Comparison of ENCODE assay signal across 8 mouse cellular contexts in the genomic region with DNA sequence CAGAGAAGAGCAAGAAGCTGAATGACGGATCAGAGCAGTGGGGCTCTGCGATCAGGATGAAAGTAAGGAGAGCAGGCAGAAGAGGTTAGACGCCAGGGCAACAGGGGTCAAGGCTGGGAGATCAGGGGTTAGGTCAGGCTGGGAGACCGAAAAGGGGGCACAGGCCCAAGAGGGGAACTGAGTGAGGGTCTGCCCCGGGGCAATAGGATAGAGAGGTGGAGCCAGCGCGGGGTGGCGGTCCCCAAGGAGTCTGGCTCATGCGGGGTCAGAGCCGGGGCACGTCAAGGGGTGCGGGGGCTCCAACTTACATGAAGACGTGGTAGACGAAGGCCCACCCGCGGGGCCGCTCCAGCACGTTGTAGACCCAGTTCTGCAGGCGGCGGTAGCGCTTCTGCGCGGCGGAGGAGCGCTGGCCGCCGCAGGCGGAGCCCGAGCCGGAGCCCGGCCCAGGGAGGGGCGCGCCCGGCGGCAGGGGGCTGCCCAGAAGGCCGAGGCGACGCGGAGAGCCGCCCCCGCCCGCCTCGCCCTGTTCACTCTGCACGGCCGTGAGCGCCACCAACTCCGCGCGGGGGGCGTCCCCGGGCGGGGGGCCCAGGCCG. TPM values are rescaled to one million over a fixed set of nuclear protein-coding genes. Genes with fewer than 3 reads are reported as not detected.
DNase-seq lines count a peak whose midpoint lies in the region; ATAC-seq and TF ChIP-seq lines count a peak whose summit lies in the region.

No protein-coding gene starts in this region.

- no peaks in the 10 kb centered on the region for H3K36me3 ChIP-seq in erythroblast, embryonic 14.5 days (ENCODE audit: control insufficient read depth)
- H3K36me3 ChIP-seq in E14TG2a.4 (ENCODE audit: insufficient read depth, low read length): no peaks in the 10 kb centered on the region
- no peaks in the 10 kb centered on the region for H3K36me3 ChIP-seq in embryonic facial prominence, embryonic 14.5 days (ENCODE audit: control insufficient read depth, insufficient read depth, low read length)
- no peaks in the 10 kb centered on the region for H3K36me3 ChIP-seq in hindbrain, embryonic 13.5 days

- H3K4me2 ChIP-seq in embryonic facial prominence, embryonic 14.5 days (ENCODE audit: low read depth, low read length): peak overlapping the region; percentile 100
- peak overlapping the region; percentile 100 for H3K4me2 ChIP-seq in hindbrain, embryonic 13.5 days

- ATAC-seq in erythroblast, adult 5-6 weeks (replicated peaks; ENCODE audit: low FRiP score, poor library complexity, severe bottlenecking): no peak
- peak; percentile 78 for ATAC-seq in embryonic facial prominence, embryonic 14.5 days (ENCODE audit: low read depth)
- ATAC-seq in hindbrain, embryonic 13.5 days (ENCODE audit: low FRiP score): peak; percentile 50
- ATAC-seq in monocyte, adult 5-6 weeks (replicated peaks; ENCODE audit: insufficient number of reproducible peaks, low FRiP score, low TSS enrichment, poor library complexity, severe bottlenecking): no peak

- H3K9ac ChIP-seq in embryonic facial prominence, embryonic 14.5 days (ENCODE audit: low read depth, low read length): peak overlapping the region; percentile 65
- H3K9ac ChIP-seq in hindbrain, embryonic 13.5 days: peak overlapping the region; percentile 76

- H3K27me3 ChIP-seq in erythroblast, embryonic 14.5 days (ENCODE audit: control insufficient read depth): peaks cover 100% of the 10 kb centered on the region
- peaks cover 92% of the 10 kb centered on the region for H3K27me3 ChIP-seq in E14TG2a.4 (ENCODE audit: insufficient read depth, low read length)
- peaks cover 56% of the 10 kb centered on the region for H3K27me3 ChIP-seq in embryonic facial prominence, embryonic 14.5 days (replicated peaks; ENCODE audit: control insufficient read depth, insufficient read depth, low read length)
- peaks cover 75% of the 10 kb centered on the region for H3K27me3 ChIP-seq in hindbrain, embryonic 13.5 days

- H3K9me3 ChIP-seq in erythroblast, embryonic 14.5 days (ENCODE audit: control insufficient read depth, low read length): peaks cover 2% of the 10 kb centered on the region; the same call in 1 of the 2 replicates
- peaks cover 7% of the 10 kb centered on the region for H3K9me3 ChIP-seq in E14TG2a.4 (ENCODE audit: low read length)
- no peaks in the 10 kb centered on the region for H3K9me3 ChIP-seq in embryonic facial prominence, embryonic 14.5 days (ENCODE audit: control insufficient read depth, low read length)
- H3K9me3 ChIP-seq in hindbrain, embryonic 13.5 days: no peaks in the 10 kb centered on the region

- H3K4me3 ChIP-seq in erythroblast, embryonic 14.5 days (replicated peaks): peak overlapping the region; percentile 16
- H3K4me3 ChIP-seq in E14TG2a.4 (replicated peaks; ENCODE audit: low read length): peak overlapping the region; percentile 77
- H3K4me3 ChIP-seq in embryonic facial prominence, embryonic 14.5 days (ENCODE audit: low read depth, low read length): peak overlapping the region; percentile 73
- peak overlapping the region; percentile 66 for H3K4me3 ChIP-seq in hindbrain, embryonic 13.5 days

- peak; percentile 17 for DNase-seq in embryonic facial prominence, embryonic 14.5 days (ENCODE audit: low spot score)
- DNase-seq in lung, postnatal 4 days: peak; percentile 37 to 59
- DNase-seq in left cerebral cortex, adult 11 months (ENCODE audit: low spot score): no peak

- TF ChIP-seq CTCF in E14TG2a.4 (conservative IDR thresholded peaks at IDR 0.05; ENCODE audit: low read length): no peak

- WGBS in embryonic facial prominence, embryonic 14.5 days: 13% methylated on average over 9 of the region's 53 CpGs
- 3% methylated on average over 30 of the region's 53 CpGs for WGBS in hindbrain, embryonic 13.5 days

- H3K4me1 ChIP-seq in erythroblast, embryonic 14.5 days (ENCODE audit: control insufficient read depth): peaks cover 9% of the 10 kb centered on the region
- peaks cover 34% of the 10 kb centered on the region for H3K4me1 ChIP-seq in E14TG2a.4 (replicated peaks; ENCODE audit: low read depth, low read length)
- H3K4me1 ChIP-seq in embryonic facial prominence, embryonic 14.5 days (ENCODE audit: control insufficient read depth, insufficient read depth, low read length): peaks cover 3% of the 10 kb centered on the region; the same call in 1 of the 2 replicates
- peaks cover 31% of the 10 kb centered on the region for H3K4me1 ChIP-seq in hindbrain, embryonic 13.5 days (replicated peaks)

- H3K27ac ChIP-seq in embryonic facial prominence, embryonic 14.5 days (replicated peaks; ENCODE audit: low read depth, low read length): no peak overlapping the region
- H3K27ac ChIP-seq in hindbrain, embryonic 13.5 days: no peak overlapping the region

RNA-seq across cellular contexts. Expression of gene Kcnq4, which starts 1.8 kb away (rescaled TPM):
- not detected in 2 replicates for polyA plus RNA-seq in erythroblast, embryonic 14.5 days (2012)
- total RNA-seq in erythroblast, adult 5-6 weeks (2015; ENCODE audit: low replicate concordance): not detected in 2 replicates
- not detected in 2 replicates for total RNA-seq in erythroblast, adult 5-6 weeks (2017; ENCODE audit: low replicate concordance)
- polyA plus RNA-seq in embryonic facial prominence, embryonic 14.5 days (2014; fragmentation: Nextera tagmentation; extraction: Ambion mirVana): 3.2 and 3.9 TPM in 2 replicates
- polyA plus RNA-seq in hindbrain, embryonic 13.5 days (2015; fragmentation: Nextera tagmentation; extraction: Ambion mirVana): 4.8 and 5.8 TPM in 2 replicates
- not detected in 3 replicates for total RNA-seq in monocyte, adult 5-6 weeks (2017)

Comparison
In these comparisons a context has a peak if more than half of its experiments do, and no peak if none do; other contexts are left out.
1. H3K4me3 ChIP-seq: peak in every context shown above with its lines; median percentile 77 in E14TG2a.4; 73 in embryonic facial prominence, embryonic 14.5 days; 66 in hindbrain, embryonic 13.5 days; 16 in erythroblast, embryonic 14.5 days.
2. ATAC-seq: peak in embryonic facial prominence, embryonic 14.5 days (single experiment) and hindbrain, embryonic 13.5 days (single experiment); none in erythroblast, adult 5-6 weeks (single experiment) and monocyte, adult 5-6 weeks (single experiment).